Mouse (Mus musculus): ENCODE data around the gene Sema3g. TPM values are rescaled to one million over a fixed set of nuclear protein-coding genes. Genes with fewer than 3 reads are reported as not detected.

The Sema3g gene
- polyA plus RNA-seq, 1 experiment: 0.14 TPM

GRCm38 (mm10) chr14:31215157-31216002, 2.3 kb upstream of the Sema3g start:
- H3K79me2 ChIP-seq (ENCODE audit: control insufficient read depth, insufficient read depth): no peaks in the 10 kb centered on the region
- no peaks in the 10 kb centered on the region for H3K79me3 ChIP-seq (ENCODE audit: low read depth)
- peaks cover 3% of the 10 kb centered on the region for H3K36me3 ChIP-seq (ENCODE audit: control insufficient read depth, insufficient read depth)
- H3K4me3 ChIP-seq (ENCODE audit: insufficient read depth, poor library complexity, severe bottlenecking): no peak overlapping the region
- H3K27me3 ChIP-seq (ENCODE audit: control insufficient read depth, insufficient read depth, insufficient read length): peaks cover under 1% of the 10 kb centered on the region
- H3ac ChIP-seq (ENCODE audit: control insufficient read depth, insufficient read length, low read depth): peak overlapping the region; percentile 3
- TF ChIP-seq CEBPB (IDR thresholded peaks at IDR 0.05; ENCODE audit: low read depth): no peak
- no peak for TF ChIP-seq FOSL1 (IDR thresholded peaks at IDR 0.05; ENCODE audit: insufficient read depth, low read length, poor library complexity, severe bottlenecking)
- no peak for TF ChIP-seq MAX (IDR thresholded peaks at IDR 0.05)
- peak; percentile 47 for TF ChIP-seq CTCF (IDR thresholded peaks at IDR 0.05; ENCODE audit: control insufficient read depth, insufficient read depth, insufficient read length)

- H3K27me3 ChIP-seq (ENCODE audit: control insufficient read depth, insufficient read depth, insufficient read length): peaks cover 9% of the 10 kb centered on the region
- no peaks in the 10 kb centered on the region for H3K79me3 ChIP-seq (ENCODE audit: low read depth)
- H3K4me3 ChIP-seq (ENCODE audit: insufficient read depth, poor library complexity, severe bottlenecking): no peak within 1 kb of the TSS
- H3K79me2 ChIP-seq (ENCODE audit: control insufficient read depth, insufficient read depth): no peaks in the 10 kb centered on the region
- no peak for TF ChIP-seq MYOD1 (IDR thresholded peaks at IDR 0.05; ENCODE audit: control insufficient read depth, insufficient read length, low read depth)
- TF ChIP-seq FOSL1 (IDR thresholded peaks at IDR 0.05; ENCODE audit: insufficient read depth, low read length, poor library complexity, severe bottlenecking): no peak
- no peak for TF ChIP-seq CEBPB (IDR thresholded peaks at IDR 0.05; ENCODE audit: low read depth)
- no peak for TF ChIP-seq MAX (IDR thresholded peaks at IDR 0.05)
- TF ChIP-seq MYOG (IDR thresholded peaks at IDR 0.05; ENCODE audit: control insufficient read depth, extremely low read depth, insufficient read length): no peak
- TF ChIP-seq CTCF (IDR thresholded peaks at IDR 0.05; ENCODE audit: control insufficient read depth, insufficient read depth, insufficient read length): no peak
- TF ChIP-seq USF1 (IDR thresholded peaks at IDR 0.05; ENCODE audit: low read depth): no peak
- H3K36me3 ChIP-seq (ENCODE audit: control insufficient read depth, insufficient read depth): no peaks in the 10 kb centered on the region
- peak within 1 kb of the TSS; percentile 50 for H3ac ChIP-seq (ENCODE audit: control insufficient read depth, insufficient read length, low read depth)
Measured at GRCm38 (mm10) chr14:31216846-31217245, 814 bp upstream of the Sema3g start, which contains the start of gene Nisch. Gene Nisch (minus strand): TSS chr14:31216946.

GRCm38 (mm10) chr14:31226978-31227377, 9.3 kb downstream of the Sema3g start:
- H3K36me3 ChIP-seq (ENCODE audit: control insufficient read depth, insufficient read depth): no peaks in the 10 kb centered on the region

GRCm38 (mm10) chr14:31228234-31228633, 10.6 kb downstream of the Sema3g start:
- Histone ChIP-seq H3K27me3 (ENCODE audit: control insufficient read depth, insufficient read depth, insufficient read length) (peaks cover 33% of the 10 kb centered on the region), H3K4me3 (ENCODE audit: insufficient read depth, poor library complexity, severe bottlenecking) (no peak overlapping the region)
- TF ChIP-seq FOSL1 (IDR thresholded peaks at IDR 0.05; ENCODE audit: insufficient read depth, low read length, poor library complexity, severe bottlenecking): no peak
- no peak for TF ChIP-seq CEBPB (IDR thresholded peaks at IDR 0.05; ENCODE audit: low read depth)
- TF ChIP-seq MAX (IDR thresholded peaks at IDR 0.05): no peak
- TF ChIP-seq MYOG (IDR thresholded peaks at IDR 0.05; ENCODE audit: control insufficient read depth, extremely low read depth, insufficient read length): no peak
- TF ChIP-seq USF1 (IDR thresholded peaks at IDR 0.05; ENCODE audit: low read depth): no peak
- TF ChIP-seq CTCF (IDR thresholded peaks at IDR 0.05; ENCODE audit: control insufficient read depth, insufficient read depth, insufficient read length): no peak
- TF ChIP-seq MYOD1 (IDR thresholded peaks at IDR 0.05; ENCODE audit: control insufficient read depth, insufficient read length, low read depth): no peak

More at GRCm38 (mm10) chr14:31226978-31227377, 9.3 kb downstream of the Sema3g start:
- no peak overlapping the region for H3K4me3 ChIP-seq (ENCODE audit: insufficient read depth, poor library complexity, severe bottlenecking)
- no peak overlapping the region for H3ac ChIP-seq (ENCODE audit: control insufficient read depth, insufficient read length, low read depth)
- peaks cover 38% of the 10 kb centered on the region for H3K27me3 ChIP-seq (ENCODE audit: control insufficient read depth, insufficient read depth, insufficient read length)
- H3K79me2 ChIP-seq (ENCODE audit: control insufficient read depth, insufficient read depth): no peaks in the 10 kb centered on the region
- TF ChIP-seq FOSL1 (IDR thresholded peaks at IDR 0.05; ENCODE audit: insufficient read depth, low read length, poor library complexity, severe bottlenecking): no peak
- no peak for TF ChIP-seq MAX (IDR thresholded peaks at IDR 0.05)
- no peak for TF ChIP-seq CEBPB (IDR thresholded peaks at IDR 0.05; ENCODE audit: low read depth)
- TF ChIP-seq USF1 (IDR thresholded peaks at IDR 0.05; ENCODE audit: low read depth): no peak
- TF ChIP-seq CTCF (IDR thresholded peaks at IDR 0.05; ENCODE audit: control insufficient read depth, insufficient read depth, insufficient read length): no peak
- no peak for TF ChIP-seq MYOG (IDR thresholded peaks at IDR 0.05; ENCODE audit: control insufficient read depth, extremely low read depth, insufficient read length)
- no peak for TF ChIP-seq MYOD1 (IDR thresholded peaks at IDR 0.05; ENCODE audit: control insufficient read depth, insufficient read length, low read depth)
- H3K79me3 ChIP-seq (ENCODE audit: low read depth): no peaks in the 10 kb centered on the region

GRCm38 (mm10) chr14:31230442-31230841, 12.8 kb downstream of the Sema3g start:
- Histone ChIP-seq H3ac (ENCODE audit: control insufficient read depth, insufficient read length, low read depth) (no peak overlapping the region), H3K36me3 (ENCODE audit: control insufficient read depth, insufficient read depth) (no peaks in the 10 kb centered on the region), H3K4me3 (ENCODE audit: insufficient read depth, poor library complexity, severe bottlenecking) (no peak overlapping the region), H3K27me3 (ENCODE audit: control insufficient read depth, insufficient read depth, insufficient read length) (peaks cover 32% of the 10 kb centered on the region), H3K79me3 (ENCODE audit: low read depth) (no peaks in the 10 kb centered on the region), H3K79me2 (ENCODE audit: control insufficient read depth, insufficient read depth) (no peaks in the 10 kb centered on the region)
- no peak for TF ChIP-seq FOSL1 (IDR thresholded peaks at IDR 0.05; ENCODE audit: insufficient read depth, low read length, poor library complexity, severe bottlenecking)
- TF ChIP-seq MAX (IDR thresholded peaks at IDR 0.05): no peak
- TF ChIP-seq CTCF (IDR thresholded peaks at IDR 0.05; ENCODE audit: control insufficient read depth, insufficient read depth, insufficient read length): no peak
- TF ChIP-seq MYOD1 (IDR thresholded peaks at IDR 0.05; ENCODE audit: control insufficient read depth, insufficient read length, low read depth): no peak
- no peak for TF ChIP-seq MYOG (IDR thresholded peaks at IDR 0.05; ENCODE audit: control insufficient read depth, extremely low read depth, insufficient read length)
- no peak for TF ChIP-seq USF1 (IDR thresholded peaks at IDR 0.05; ENCODE audit: low read depth)
- no peak for TF ChIP-seq CEBPB (IDR thresholded peaks at IDR 0.05; ENCODE audit: low read depth)

More at GRCm38 (mm10) chr14:31228234-31228633, 10.6 kb downstream of the Sema3g start:
- H3K79me3 ChIP-seq (ENCODE audit: low read depth): no peaks in the 10 kb centered on the region
- no peaks in the 10 kb centered on the region for H3K79me2 ChIP-seq (ENCODE audit: control insufficient read depth, insufficient read depth)
- no peaks in the 10 kb centered on the region for H3K36me3 ChIP-seq (ENCODE audit: control insufficient read depth, insufficient read depth)
- H3ac ChIP-seq (ENCODE audit: control insufficient read depth, insufficient read length, low read depth): no peak overlapping the region
